Mouse (Mus musculus) midbrain, embryonic 14.5 days (tissue): ENCODE data around the gene Adh7. TPM values are rescaled to one million over a fixed set of nuclear protein-coding genes. Genes with fewer than 3 reads are reported as not detected.

Source experiments
- ATAC-seq: fragments of 200-750 bp; cut with Nextera tagmentation; 2 replicates; pipeline ENCODE4 v1.8.0; 2017; ENCODE audit warnings: moderate number of reproducible peaks, moderate library complexity; ENCODE audit not compliant: low FRiP score, low TSS enrichment
- DNase-seq: peaks from one replicate; pipeline ENCODE4 v3.0.0-alpha.2; 2015
- H3K27ac ChIP-seq: fragments of 300-500 bp; sonication (generic); replicated peaks from 2 replicates; pipeline ENCODE4 v1.5.1; 2014; ENCODE audit warnings: mild to moderate bottlenecking, low read depth, low read length, moderate library complexity
- H3K27me3 ChIP-seq: fragments of 300-500 bp; sonication (generic); 2 replicates; pipeline ENCODE4 v1.6.1; 2014; ENCODE audit warnings: low read length, control low read depth, mixed read lengths; ENCODE audit not compliant: control insufficient read depth, insufficient read depth
- H3K36me3 ChIP-seq: fragments of 300-500 bp; sonication (generic); 2 replicates; pipeline ENCODE4 v1.6.1; 2014; ENCODE audit warnings: low read length, control low read depth; ENCODE audit not compliant: control insufficient read depth, insufficient read depth
- H3K4me1 ChIP-seq: fragments of 300-500 bp; sonication (generic); 2 replicates; pipeline ENCODE4 v1.6.1; 2014; ENCODE audit warnings: mild to moderate bottlenecking, antibody characterized with exemption, low read length, control low read depth; ENCODE audit not compliant: control insufficient read depth, insufficient read depth
- H3K4me2 ChIP-seq: fragments of 300-500 bp; sonication (generic); 2 replicates; pipeline ENCODE4 v1.6.1; 2014; ENCODE audit warnings: mild to moderate bottlenecking, low read length, moderate library complexity
- H3K4me3 ChIP-seq: fragments of 300-500 bp; sonication (generic); replicated peaks from 2 replicates; pipeline ENCODE4 v1.5.1; 2014; ENCODE audit warnings: low read depth, low read length
- H3K9ac ChIP-seq: fragments of 300-500 bp; sonication (generic); replicated peaks from 2 replicates; pipeline ENCODE4 v1.6.1; 2014; ENCODE audit warnings: mild to moderate bottlenecking, low read length, moderate library complexity
- H3K9me3 ChIP-seq: fragments of 300-500 bp; sonication (generic); 2 replicates; pipeline ENCODE4 v1.6.1; 2016; ENCODE audit warnings: low read length, control low read depth, mixed read lengths; ENCODE audit not compliant: control insufficient read depth
- WGBS: fragments of 180-500 bp; shearing (Covaris S2); extraction: QIAGEN DNeasy Blood & Tissue Kit; methylation state at CpG from one replicate; pipeline ENCODE4 v1.1.7; 2014; 5-methylcytosine and 5-hydroxymethylcytosine counted together
- polyA plus RNA-seq: library from polyadenylated mRNA; unstranded; fragments of >200 nt; fragmentation: Nextera tagmentation; extraction: Ambion mirVana; gene quantifications from 2 replicates; pipeline ENCODE4 v1.2.1, GENCODE M21; 2014

Adh7 gene
- polyA plus RNA-seq, 1 experiment from 2014 or later = 1.4 TPM

DNA sequence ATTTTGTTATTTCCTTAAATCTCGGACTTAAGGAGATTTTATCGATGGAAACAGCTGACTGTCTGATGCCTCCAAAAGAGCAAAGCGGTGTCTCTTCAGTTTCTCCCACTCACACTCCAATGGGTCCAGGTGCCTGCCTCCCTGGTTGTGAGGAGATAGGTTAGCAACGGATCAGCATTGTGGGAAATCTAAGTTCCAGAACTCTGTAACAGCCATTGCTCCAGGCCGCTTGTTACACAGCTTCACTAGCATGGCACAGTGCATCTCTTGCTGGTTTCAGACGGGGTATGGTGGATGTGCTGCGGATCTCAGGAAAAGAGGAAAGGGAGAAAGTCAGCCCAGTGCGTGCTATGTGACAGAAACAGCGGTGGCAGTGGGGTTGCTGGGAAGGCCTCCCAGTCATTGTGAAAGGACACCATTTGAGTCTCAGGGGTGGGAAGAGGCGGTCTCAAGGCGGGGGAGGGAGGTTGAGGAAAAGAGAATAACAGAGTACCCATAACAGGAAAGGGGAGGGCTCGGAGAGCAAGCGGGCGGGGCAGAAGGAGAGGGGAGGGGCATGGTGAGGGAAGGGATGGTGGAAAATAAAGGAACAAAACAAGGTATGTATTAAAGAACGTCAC lies 23.8 kb upstream of the Adh7 start, which contains the start of gene 4930579F01Rik:
Gene 4930579F01Rik (minus strand): TSS at position 143 of the 620 bp plus-strand sequence.
- no peaks in the 10 kb centered on the region for H3K27me3 ChIP-seq
- no peaks in the 10 kb centered on the region for H3K36me3 ChIP-seq
- no peaks in the 10 kb centered on the region for H3K4me1 ChIP-seq
- H3K27ac ChIP-seq = no peak within 1 kb of the TSS
- no peaks in the 10 kb centered on the region for H3K9me3 ChIP-seq
- WGBS = 81% methylated on average over 15 of the region's 15 CpGs
- no peak within 1 kb of the TSS for H3K9ac ChIP-seq
- H3K4me2 ChIP-seq = no peak within 1 kb of the TSS
- ATAC-seq (no peak), DNase-seq (no peak)
- no peak within 1 kb of the TSS for H3K4me3 ChIP-seq

GRCm38 (mm10) chr3:138197093-138197492 lies 20.5 kb upstream of the Adh7 start:
- no peak overlapping the region for H3K4me3 ChIP-seq
- H3K9me3 ChIP-seq = no peaks in the 10 kb centered on the region
- H3K9ac ChIP-seq = no peak overlapping the region
- no peaks in the 10 kb centered on the region for H3K27me3 ChIP-seq
- 84% methylated on average over 14 of the region's 14 CpGs for WGBS
- no peaks in the 10 kb centered on the region for H3K4me1 ChIP-seq
- DNase-seq = no peak
- H3K27ac ChIP-seq = no peak overlapping the region
- no peaks in the 10 kb centered on the region for H3K36me3 ChIP-seq
- no peak overlapping the region for H3K4me2 ChIP-seq
- ATAC-seq = no peak

- H3K9me3 ChIP-seq = no peaks in the 10 kb centered on the region
- H3K4me3 ChIP-seq = no peak overlapping the region
- H3K27me3 ChIP-seq = no peaks in the 10 kb centered on the region
- DNase-seq (no peak), ATAC-seq (no peak)
- no peaks in the 10 kb centered on the region for H3K36me3 ChIP-seq
- no peak overlapping the region; the same call in 1 of the 2 replicates for H3K4me2 ChIP-seq
- H3K27ac ChIP-seq = no peak overlapping the region
- H3K4me1 ChIP-seq = no peaks in the 10 kb centered on the region
- no peak overlapping the region for H3K9ac ChIP-seq
- 70% methylated on average over 9 of the region's 9 CpGs for WGBS
These were observed 20.0 kb upstream of the Adh7 start for GRCm38 (mm10) chr3:138197556-138197955.

DNA sequence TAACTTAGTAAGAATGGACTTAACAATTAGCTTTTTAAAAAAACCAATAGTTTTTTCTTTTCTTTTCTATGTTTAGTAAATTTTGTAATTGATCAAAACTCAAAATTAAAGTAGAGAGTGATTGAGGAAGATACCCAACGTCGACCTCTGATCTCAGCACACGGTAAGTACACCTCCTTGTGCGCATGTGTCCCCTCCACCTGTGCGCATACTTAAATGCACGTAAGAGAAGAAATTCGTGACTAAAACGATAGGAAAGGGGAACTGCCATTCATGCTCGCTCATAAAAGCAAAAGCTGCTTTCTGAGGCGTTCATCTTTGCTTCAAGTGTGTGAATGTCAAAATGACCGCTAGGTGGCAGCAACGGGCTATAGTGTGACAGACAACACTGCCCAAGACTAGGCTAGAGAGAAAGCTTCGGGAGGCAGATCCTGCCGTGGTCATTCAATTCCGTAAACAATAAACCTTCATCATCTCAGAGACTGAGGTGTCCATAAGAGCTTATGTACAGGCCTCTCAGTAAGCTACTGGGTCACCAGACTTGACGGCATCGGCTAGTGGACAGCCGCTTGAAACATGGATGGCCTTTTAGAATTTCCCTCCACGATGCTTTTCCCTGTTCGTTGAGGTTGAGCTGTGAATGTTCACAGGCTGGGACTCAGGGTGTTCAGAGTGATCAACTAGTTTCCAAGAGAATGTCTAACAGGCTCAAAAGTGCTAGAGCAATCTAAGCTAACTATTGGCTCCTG lies 19.4 kb upstream of the Adh7 start:
- peak overlapping the region; percentile 59 for H3K4me2 ChIP-seq
- ATAC-seq (peak; percentile 93), DNase-seq (peak; percentile 98)
- peak overlapping the region; percentile 46; the same call in 1 of the 2 replicates for H3K9ac ChIP-seq
- H3K9me3 ChIP-seq = no peaks in the 10 kb centered on the region
- 26% methylated on average over 20 of the region's 20 CpGs for WGBS
- no peaks in the 10 kb centered on the region for H3K4me1 ChIP-seq
- no peak overlapping the region; the same call in 1 of the 2 replicates for H3K27ac ChIP-seq
- H3K36me3 ChIP-seq = no peaks in the 10 kb centered on the region
- peak overlapping the region; percentile 24 for H3K4me3 ChIP-seq
- H3K27me3 ChIP-seq = no peaks in the 10 kb centered on the region

DNA sequence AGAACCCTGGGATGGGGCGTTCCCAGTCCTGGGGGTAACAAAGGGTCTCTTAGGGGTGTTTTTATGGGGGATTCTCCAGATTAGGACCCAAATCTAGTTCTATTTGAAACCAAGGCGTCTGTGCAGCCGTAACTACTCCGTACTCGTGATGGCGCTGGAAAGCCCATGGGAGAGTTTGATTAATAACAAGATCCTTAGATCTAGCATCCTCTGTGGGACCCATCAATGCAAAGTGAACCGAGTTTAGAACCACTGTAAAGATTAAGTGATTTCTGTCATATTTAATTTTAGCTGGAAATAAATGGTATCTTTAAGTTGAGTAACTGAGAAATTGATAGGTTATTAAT lies 18.9 kb upstream of the Adh7 start:
- 0 out of 2 replicates have a peak overlapping the region, but pooled peaks have one; percentile 46 for H3K9ac ChIP-seq
- 0 out of 2 replicates have a peak, but pooled peaks have one; percentile 35 for ATAC-seq
- no peak overlapping the region for H3K27ac ChIP-seq

GRCm38 (mm10) chr3:138208821-138209220 lies 8.7 kb upstream of the Adh7 start:
- Histone ChIP-seq H3K9ac (no peak overlapping the region), H3K36me3 (no peaks in the 10 kb centered on the region), H3K27ac (no peak overlapping the region), H3K4me1 (no peaks in the 10 kb centered on the region), H3K4me2 (no peak overlapping the region), H3K4me3 (no peak overlapping the region), H3K27me3 (no peaks in the 10 kb centered on the region), H3K9me3 (no peaks in the 10 kb centered on the region)
- DNase-seq (no peak), ATAC-seq (no peak)
- 97% methylated on average over 3 of the region's 3 CpGs for WGBS

More for the DNA sequence above, 18.9 kb upstream of the Adh7 start:
- Histone ChIP-seq H3K4me1 (no peaks in the 10 kb centered on the region), H3K4me3 (0 out of 2 replicates have a peak overlapping the region, but pooled peaks have one; percentile 24), H3K9me3 (no peaks in the 10 kb centered on the region), H3K27me3 (no peaks in the 10 kb centered on the region), H3K4me2 (peak overlapping the region; percentile 59), H3K36me3 (no peaks in the 10 kb centered on the region)
- WGBS = 71% methylated on average over 7 of the region's 7 CpGs
- DNase-seq = no peak

DNA sequence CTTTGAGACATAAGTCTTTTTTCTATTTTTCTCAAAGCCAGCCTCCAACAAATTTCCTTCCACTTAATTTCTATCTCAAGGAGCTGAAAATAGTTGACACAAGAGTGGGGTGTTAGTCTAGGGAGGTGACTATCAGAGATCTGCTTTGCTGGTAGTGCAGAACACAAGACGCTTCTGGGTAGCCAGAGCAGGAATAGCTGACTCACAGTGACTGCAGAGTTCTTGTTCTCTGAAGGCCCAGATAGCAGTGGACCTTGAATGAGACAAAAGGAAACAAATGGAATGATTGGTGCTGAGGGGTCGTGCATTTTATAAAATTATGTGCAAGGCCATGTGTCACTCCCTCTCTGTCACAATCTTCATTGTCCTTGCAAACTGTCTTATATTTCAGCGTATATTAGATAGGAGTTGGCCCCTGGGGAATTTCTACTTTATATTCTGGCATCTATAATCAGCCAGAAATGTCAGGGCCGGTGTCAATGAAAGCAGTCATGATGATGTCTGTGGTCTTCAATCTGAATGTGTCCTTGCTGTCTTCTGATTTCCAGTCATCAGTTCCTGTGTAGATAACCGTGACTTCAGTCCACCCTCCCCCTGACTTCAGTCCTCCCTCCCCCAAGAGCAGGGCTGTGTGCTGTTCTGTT lies 7.0 kb upstream of the Adh7 start:
- Histone ChIP-seq H3K9me3 (no peaks in the 10 kb centered on the region), H3K9ac (no peak overlapping the region), H3K4me1 (no peaks in the 10 kb centered on the region), H3K36me3 (no peaks in the 10 kb centered on the region), H3K27ac (no peak overlapping the region), H3K4me3 (no peak overlapping the region), H3K27me3 (no peaks in the 10 kb centered on the region), H3K4me2 (no peak overlapping the region)
- no peak for ATAC-seq
- DNase-seq = no peak
- 69% methylated on average over 5 of the region's 5 CpGs for WGBS

- Histone ChIP-seq H3K27me3 (no peaks in the 10 kb centered on the region), H3K4me3 (no peak overlapping the region), H3K9me3 (no peaks in the 10 kb centered on the region), H3K4me1 (no peaks in the 10 kb centered on the region), H3K4me2 (no peak overlapping the region), H3K27ac (no peak overlapping the region), H3K9ac (no peak overlapping the region), H3K36me3 (no peaks in the 10 kb centered on the region)
- no peak; the same call in 1 of the 2 replicates for ATAC-seq
- 83% methylated on average over 4 of the region's 4 CpGs for WGBS
- no peak for DNase-seq
These were observed 5.1 kb upstream of the Adh7 start for GRCm38 (mm10) chr3:138212431-138212951.
